ENCODE assay signal across 8 mouse cellular contexts in genomic region chr8:112045896-112046295, GRCm38 (mm10). TPM values are rescaled to one million over a fixed set of nuclear protein-coding genes. Genes with fewer than 3 reads are reported as not detected.
DNase-seq lines count a peak whose midpoint lies in the region; ATAC-seq lines count a peak whose summit lies in the region.

No protein-coding gene starts in this region.

- peak; percentile 61 for DNase-seq in MEL-GATA-1-ER (ENCODE audit: extremely low read depth, low read depth)
- peak; percentile 80 to 94 for DNase-seq in layer of hippocampus, adult 18-20 months (ENCODE audit: low spot score in 2 of 2)
- peak; percentile 75 for DNase-seq in ovary, postnatal 14 days (ENCODE audit: low spot score)
- DNase-seq in thymus, postnatal 10 days (ENCODE audit: low spot score in 2 of 2), result peak; percentile 37 to 75

- no peaks in the 10 kb centered on the region for H3K4me1 ChIP-seq in forebrain, embryonic 13.5 days
- H3K4me1 ChIP-seq in lung, embryonic 15.5 days, result no peaks in the 10 kb centered on the region

- no peaks in the 10 kb centered on the region for H3K27me3 ChIP-seq in forebrain, embryonic 13.5 days
- no peaks in the 10 kb centered on the region for H3K27me3 ChIP-seq in lung, embryonic 15.5 days

- no peak overlapping the region for H3K4me3 ChIP-seq in forebrain, embryonic 13.5 days
- no peak overlapping the region for H3K4me3 ChIP-seq in lung, embryonic 15.5 days

- no peak overlapping the region for H3K9ac ChIP-seq in forebrain, embryonic 13.5 days
- H3K9ac ChIP-seq in lung, embryonic 15.5 days, result no peak overlapping the region

- peak; percentile 80; the same call in 1 of the 2 replicates for ATAC-seq in cerebellum, adult (ENCODE audit: insufficient number of reproducible peaks, low FRiP score, low TSS enrichment)
- ATAC-seq in forebrain, embryonic 13.5 days, result peak; percentile 85
- peak; percentile 90 to 92 for ATAC-seq in hematopoietic stem cell, adult 5-6 weeks (replicated peaks in 1 of 2; ENCODE audit: insufficient read depth in 1 of 2, low FRiP score in 2 of 2, low TSS enrichment in 1 of 2, low read depth in 1 of 2, poor library complexity in 2 of 2, severe bottlenecking in 2 of 2)
- ATAC-seq in lung, embryonic 15.5 days (ENCODE audit: borderline replicate concordance, extremely low read depth, low FRiP score, low TSS enrichment), result peak; percentile 64; the same call in 1 of the 2 replicates

- no peak overlapping the region for H3K4me2 ChIP-seq in forebrain, embryonic 13.5 days
- no peak overlapping the region for H3K4me2 ChIP-seq in lung, embryonic 15.5 days

- 7% methylated on average over 7 of the region's 7 CpGs for WGBS in forebrain, embryonic 13.5 days
- 1% methylated on average over 7 of the region's 7 CpGs for WGBS in lung, embryonic 15.5 days

- no peaks in the 10 kb centered on the region for H3K36me3 ChIP-seq in forebrain, embryonic 13.5 days (ENCODE audit: poor library complexity, severe bottlenecking)
- no peaks in the 10 kb centered on the region for H3K36me3 ChIP-seq in lung, embryonic 15.5 days

- H3K9me3 ChIP-seq in forebrain, embryonic 13.5 days (replicated peaks), result no peaks in the 10 kb centered on the region
- H3K9me3 ChIP-seq in lung, embryonic 15.5 days, result no peaks in the 10 kb centered on the region

- H3K27ac ChIP-seq in forebrain, embryonic 13.5 days, result no peak overlapping the region
- H3K27ac ChIP-seq in lung, embryonic 15.5 days, result no peak overlapping the region

RNA-seq across cellular contexts. Expression of gene Gm6793, which starts 31.1 kb away (rescaled TPM):
- polyA plus RNA-seq in forebrain, embryonic 13.5 days (2015; fragmentation: Nextera tagmentation; extraction: Ambion mirVana), result 0.65 and 0.68 TPM in 2 replicates
- total RNA-seq in hematopoietic stem cell, adult 5-6 weeks (2017), result not detected in 2 replicates
- total RNA-seq in layer of hippocampus, adult 18-20 months (2021), result under 1 TPM in 1 of 2 experiments, not detected in 1; 0.25 TPM
- 0.31 and 0.75 TPM in 2 replicates for polyA plus RNA-seq in lung, embryonic 15.5 days (2015; fragmentation: Nextera tagmentation; extraction: Ambion mirVana)

RNA-seq across cellular contexts. Expression of gene Terf2ip, which starts 34.7 kb away (rescaled TPM):
- 39.2 and 44.2 TPM in 2 replicates for polyA plus RNA-seq in forebrain, embryonic 13.5 days (2015; fragmentation: Nextera tagmentation; extraction: Ambion mirVana)
- total RNA-seq in hematopoietic stem cell, adult 5-6 weeks (2017), result 16.8 and 20.3 TPM in 2 replicates
- total RNA-seq in layer of hippocampus, adult 18-20 months (2021), result 10 to 100 TPM; 42.9 to 43.9 TPM
- 23.7 and 24.3 TPM in 2 replicates for polyA plus RNA-seq in lung, embryonic 15.5 days (2015; fragmentation: Nextera tagmentation; extraction: Ambion mirVana)

RNA-seq across cellular contexts. Expression of gene Kars, which starts 34.8 kb away (rescaled TPM):
- 192 and 198 TPM in 2 replicates for polyA plus RNA-seq in forebrain, embryonic 13.5 days (2015; fragmentation: Nextera tagmentation; extraction: Ambion mirVana)
- total RNA-seq in hematopoietic stem cell, adult 5-6 weeks (2017), result 166 and 198 TPM in 2 replicates
- total RNA-seq in layer of hippocampus, adult 18-20 months (2021), result 10 to 100 TPM; 81.0 to 91.2 TPM
- 188 and 191 TPM in 2 replicates for polyA plus RNA-seq in lung, embryonic 15.5 days (2015; fragmentation: Nextera tagmentation; extraction: Ambion mirVana)

RNA-seq across cellular contexts. Expression of gene Adat1, which starts 53.8 kb away (rescaled TPM):
- 10.5 and 12.6 TPM in 2 replicates for polyA plus RNA-seq in forebrain, embryonic 13.5 days (2015; fragmentation: Nextera tagmentation; extraction: Ambion mirVana)
- total RNA-seq in hematopoietic stem cell, adult 5-6 weeks (2017), result 5.6 and 6.9 TPM in 2 replicates
- total RNA-seq in layer of hippocampus, adult 18-20 months (2021), result 1 to 10 TPM; 5.7 to 6.2 TPM
- polyA plus RNA-seq in lung, embryonic 15.5 days (2015; fragmentation: Nextera tagmentation; extraction: Ambion mirVana), result 8.6 and 9.8 TPM in 2 replicates
